8 mouse cellular contexts compared by ENCODE assay signal in the genomic region with DNA sequence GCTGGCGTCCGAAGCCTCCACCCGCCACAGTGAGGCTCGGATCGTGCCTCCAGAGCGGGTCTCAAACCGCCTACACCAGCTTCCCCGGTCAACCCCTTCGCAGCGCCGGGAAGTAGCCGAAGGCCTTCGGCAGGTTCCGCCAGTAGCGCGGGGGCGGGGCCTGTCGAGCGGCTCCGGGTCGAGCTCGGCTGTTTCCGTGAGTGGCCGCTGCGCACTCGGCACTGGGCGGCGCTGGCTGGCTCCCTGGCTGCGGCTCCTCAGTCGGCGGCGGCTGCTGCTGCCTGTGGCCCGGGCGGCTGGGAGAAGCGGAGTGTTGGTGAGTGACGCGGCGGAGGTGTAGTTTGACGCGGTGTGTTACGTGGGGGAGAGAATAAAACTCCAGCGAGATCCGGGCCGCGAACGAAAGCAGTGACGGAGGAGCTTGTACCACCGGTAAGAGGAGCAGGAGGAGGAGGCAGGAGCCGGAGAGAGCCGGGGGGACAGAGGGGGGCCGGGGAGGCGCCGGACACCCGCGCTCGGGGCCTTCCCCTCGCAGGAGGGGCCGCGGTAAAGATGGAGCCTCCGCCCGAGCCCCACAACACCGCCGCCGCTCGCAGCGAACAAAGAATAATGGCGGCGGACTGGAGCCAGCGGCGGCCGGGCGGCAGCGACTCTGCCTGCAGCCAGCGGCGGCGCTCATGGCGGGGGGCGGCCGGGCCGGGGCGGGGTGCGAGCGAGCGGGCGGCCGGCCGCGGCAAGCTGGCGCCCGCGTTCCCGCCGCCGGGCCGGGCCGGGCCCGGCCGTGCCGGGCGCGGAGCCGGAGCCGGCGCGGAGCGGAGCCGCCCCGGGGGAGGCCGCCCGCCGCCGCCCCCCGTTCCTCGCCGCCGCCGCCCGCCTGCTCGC. TPM values are rescaled to one million over a fixed set of nuclear protein-coding genes. Genes with fewer than 3 reads are reported as not detected.
DNase-seq lines count a peak whose midpoint lies in the region; ATAC-seq lines count a peak whose summit lies in the region.

A gene (plus strand): TSS at position 57 of the 882 bp plus-strand sequence.

- H3K4me3 ChIP-seq in hindbrain, embryonic 16.5 days (ENCODE audit: low read length): peak within 1 kb of the TSS; percentile 97
- peak within 1 kb of the TSS; percentile 79 for H3K4me3 ChIP-seq in macrophage (ENCODE audit: inconsistent target)

- peak within 1 kb of the TSS; percentile 100 for H3K27ac ChIP-seq in hindbrain, embryonic 16.5 days (ENCODE audit: low read depth, low read length)
- peak within 1 kb of the TSS; percentile 63 for H3K27ac ChIP-seq in macrophage

- H3K36me3 ChIP-seq in hindbrain, embryonic 16.5 days (ENCODE audit: control insufficient read depth, insufficient read depth, low read length): no peaks in the 10 kb centered on the region
- no peaks in the 10 kb centered on the region for H3K36me3 ChIP-seq in macrophage (ENCODE audit: inconsistent target)

- no peaks in the 10 kb centered on the region for H3K9me3 ChIP-seq in hindbrain, embryonic 16.5 days (ENCODE audit: control insufficient read depth, low read length)

- H3K27me3 ChIP-seq in hindbrain, embryonic 16.5 days (replicated peaks; ENCODE audit: control insufficient read depth, insufficient read depth, low read length): no peaks in the 10 kb centered on the region

- H3K4me1 ChIP-seq in hindbrain, embryonic 16.5 days (ENCODE audit: control insufficient read depth, insufficient read depth, low read depth, low read length): peaks cover 22% of the 10 kb centered on the region

- under 1% methylated on average over 104 of the region's 119 CpGs for WGBS in hindbrain, embryonic 16.5 days
- WGBS in macrophage (ENCODE audit: missing documents): under 1% methylated on average over 71 of the region's 119 CpGs

- DNase-seq in WW6 (ENCODE audit: low read depth, low spot score): peak; percentile 79
- DNase-seq in cerebellum, postnatal 4 days (ENCODE audit: low spot score in 2 of 2): peak; percentile 98 to 99
- DNase-seq in gastrocnemius, adult 18-20 months (ENCODE audit: low spot score): peak; percentile 97
- DNase-seq in left cerebral cortex, adult 18-20 months (ENCODE audit: low spot score in 2 of 2): peak; percentile 99
- peak; percentile 99 for DNase-seq in right cerebral cortex, adult 18-20 months
- peak; percentile 95 for DNase-seq in urinary bladder, postnatal 10 days (ENCODE audit: low spot score)

- peak; percentile 99 for ATAC-seq in hindbrain, embryonic 16.5 days

- peak within 1 kb of the TSS; percentile 77 for H3K4me2 ChIP-seq in hindbrain, embryonic 16.5 days (ENCODE audit: low read length)

- H3K79me2 ChIP-seq in macrophage (ENCODE audit: inconsistent target): peaks cover 44% of the 10 kb centered on the region

- H3K9ac ChIP-seq in hindbrain, embryonic 16.5 days (ENCODE audit: low read depth, low read length): peak within 1 kb of the TSS; percentile 99

RNA-seq across cellular contexts. Expression of the gene that starts here (rescaled TPM):
- 10 to 100 TPM; 18.4 to 20.3 TPM for total RNA-seq in gastrocnemius, adult 18-20 months (2021)
- 22.2 and 30.9 TPM in 2 replicates for polyA plus RNA-seq in hindbrain, embryonic 16.5 days (2015; fragmentation: Nextera tagmentation; extraction: Ambion mirVana)
- total RNA-seq in left cerebral cortex, adult 18-20 months (2021): 10 to 100 TPM; 55.2 TPM
- total RNA-seq in macrophage (2018; cell fraction: chromatin; rRNA removed): 100 to 1,000 TPM in 24 of 26 experiments, 10 to 100 TPM in 2; 85.3 to 423 (median 172) TPM
- total RNA-seq in macrophage (2018; cell fraction: cytosol; rRNA removed): 10 to 100 TPM; 17.9 to 29.9 (median 23.3) TPM
- 100 to 1,000 TPM in 20 of 26 experiments, 10 to 100 TPM in 6; 78.3 to 232 (median 119) TPM for total RNA-seq in macrophage (2018; cell fraction: nucleus; rRNA removed)
- polyA plus RNA-seq in macrophage (2018): 14.6 to 16.5 TPM (median 16.4 TPM) in 3 replicates

Comparison
In these comparisons a context has a peak if more than half of its experiments do, and no peak if none do; other contexts are left out.
1. Peak in every context shown above with its lines: DNase-seq, ATAC-seq, H3K4me3 ChIP-seq and H3K27ac ChIP-seq.